Mouse (Mus musculus) lung, embryonic 15.5 days (tissue): ENCODE results near the gene Erc2. TPM values are rescaled to one million over a fixed set of nuclear protein-coding genes. Genes with fewer than 3 reads are reported as not detected.

Source experiments
- ATAC-seq: fragments of 200-750 bp; cut with Nextera tagmentation; 2 replicates; pipeline ENCODE4 v1.8.0; 2017; ENCODE audit warnings: moderate number of reproducible peaks, borderline replicate concordance; ENCODE audit not compliant: low FRiP score, low TSS enrichment; ENCODE audit errors: extremely low read depth
- H3K27ac ChIP-seq: fragments of 300-500 bp; sonication (generic); 2 replicates; pipeline ENCODE4 v1.5.1; 2015; ENCODE audit warnings: moderate library complexity, mild to moderate bottlenecking, inconsistent platforms
- H3K27me3 ChIP-seq: fragments of 300-500 bp; sonication (generic); 2 replicates; pipeline ENCODE4 v1.6.1; 2015; ENCODE audit warnings: inconsistent platforms
- H3K36me3 ChIP-seq: fragments of 300-500 bp; sonication (generic); 2 replicates; pipeline ENCODE4 v1.6.1; 2015; ENCODE audit warnings: inconsistent platforms
- H3K4me1 ChIP-seq: fragments of 300-500 bp; sonication (generic); 2 replicates; pipeline ENCODE4 v1.6.1; 2015; ENCODE audit warnings: inconsistent platforms
- H3K4me2 ChIP-seq: fragments of 300-500 bp; sonication (generic); 2 replicates; pipeline ENCODE4 v1.6.1; 2015; ENCODE audit warnings: inconsistent platforms, mild to moderate bottlenecking, moderate library complexity
- H3K4me3 ChIP-seq: fragments of 300-500 bp; sonication (generic); 2 replicates; pipeline ENCODE4 v1.5.1; 2015; ENCODE audit warnings: mild to moderate bottlenecking, inconsistent platforms
- H3K9ac ChIP-seq: fragments of 300-500 bp; sonication (generic); 2 replicates; pipeline ENCODE4 v1.6.1; 2015; ENCODE audit warnings: inconsistent platforms
- H3K9me3 ChIP-seq: fragments of 300-500 bp; sonication (generic); 2 replicates; pipeline ENCODE4 v1.6.1; 2016; ENCODE audit warnings: inconsistent platforms
- WGBS: fragments of 180-500 bp; shearing (Covaris S2); methylation state at CpG from one replicate; pipeline ENCODE4 v1.1.7; 2015; 5-methylcytosine and 5-hydroxymethylcytosine counted together
- polyA plus RNA-seq: library from polyadenylated mRNA; unstranded; fragments of >200 nt; fragmentation: Nextera tagmentation; extraction: Ambion mirVana; gene quantifications from 2 replicates; pipeline ENCODE4 v1.2.1, GENCODE M21; 2015

Gene Erc2
- polyA plus RNA-seq, 1 experiment from 2014 or later: 2.3 TPM

DNA sequence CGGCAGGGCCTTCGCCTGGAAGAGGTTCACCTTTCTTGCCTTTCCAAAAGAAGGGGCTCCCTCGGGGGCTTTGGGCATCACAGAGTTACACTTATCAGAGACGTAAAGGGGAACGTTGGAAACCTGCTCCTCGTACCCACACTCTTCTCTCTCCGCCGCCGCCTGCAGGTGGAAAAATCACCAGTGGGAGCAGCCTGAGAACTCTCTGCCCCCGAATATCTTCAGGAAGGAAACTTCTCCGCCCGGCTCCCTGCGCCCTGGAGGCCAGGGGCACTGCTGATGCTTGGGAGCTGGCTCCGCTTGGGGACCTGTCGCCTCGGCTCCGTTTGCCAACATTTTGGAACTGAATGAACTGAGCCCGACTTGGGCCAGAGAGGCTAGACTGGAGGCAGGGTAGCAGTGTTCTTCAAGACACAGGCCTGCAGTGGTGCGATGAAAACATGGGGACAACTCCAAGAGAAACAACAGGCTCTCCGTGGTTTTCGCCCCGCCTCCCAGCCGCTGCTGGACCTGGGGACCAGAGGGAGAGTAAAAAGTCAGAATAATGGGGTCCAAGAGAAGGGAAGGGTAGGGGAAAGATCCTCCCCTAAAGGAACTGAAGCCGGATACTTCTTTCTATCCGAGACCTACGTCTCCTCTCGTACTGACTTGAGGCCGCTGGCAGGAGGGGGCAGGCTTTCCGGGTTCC, 888.3 kb downstream of the Erc2 start:
- Histone ChIP-seq H3K4me1 (peaks cover 31% of the 10 kb centered on the region), H3K27me3 (peaks cover 76% of the 10 kb centered on the region), H3K27ac (no peak overlapping the region), H3K4me2 (peak overlapping the region; percentile 82), H3K9ac (peak overlapping the region; percentile 28; the same call in 1 of the 2 replicates), H3K9me3 (no peaks in the 10 kb centered on the region), H3K36me3 (no peaks in the 10 kb centered on the region), H3K4me3 (peak overlapping the region; percentile 69)
- no peak for ATAC-seq
- 5% methylated on average over 29 of the region's 29 CpGs for WGBS

GRCm38 (mm10) chr14:28511029-28511651, 888.9 kb downstream of the Erc2 start:
- no peak overlapping the region for H3K27ac ChIP-seq
- H3K4me2 ChIP-seq: peak overlapping the region; percentile 82
- ATAC-seq: no peak
- no peaks in the 10 kb centered on the region for H3K36me3 ChIP-seq
- H3K27me3 ChIP-seq: peaks cover 74% of the 10 kb centered on the region
- H3K4me3 ChIP-seq: peak overlapping the region; percentile 69
- no peaks in the 10 kb centered on the region for H3K9me3 ChIP-seq
- WGBS: under 1% methylated on average over 40 of the region's 41 CpGs
- peak overlapping the region; percentile 28; the same call in 1 of the 2 replicates for H3K9ac ChIP-seq
- peaks cover 31% of the 10 kb centered on the region for H3K4me1 ChIP-seq

DNA sequence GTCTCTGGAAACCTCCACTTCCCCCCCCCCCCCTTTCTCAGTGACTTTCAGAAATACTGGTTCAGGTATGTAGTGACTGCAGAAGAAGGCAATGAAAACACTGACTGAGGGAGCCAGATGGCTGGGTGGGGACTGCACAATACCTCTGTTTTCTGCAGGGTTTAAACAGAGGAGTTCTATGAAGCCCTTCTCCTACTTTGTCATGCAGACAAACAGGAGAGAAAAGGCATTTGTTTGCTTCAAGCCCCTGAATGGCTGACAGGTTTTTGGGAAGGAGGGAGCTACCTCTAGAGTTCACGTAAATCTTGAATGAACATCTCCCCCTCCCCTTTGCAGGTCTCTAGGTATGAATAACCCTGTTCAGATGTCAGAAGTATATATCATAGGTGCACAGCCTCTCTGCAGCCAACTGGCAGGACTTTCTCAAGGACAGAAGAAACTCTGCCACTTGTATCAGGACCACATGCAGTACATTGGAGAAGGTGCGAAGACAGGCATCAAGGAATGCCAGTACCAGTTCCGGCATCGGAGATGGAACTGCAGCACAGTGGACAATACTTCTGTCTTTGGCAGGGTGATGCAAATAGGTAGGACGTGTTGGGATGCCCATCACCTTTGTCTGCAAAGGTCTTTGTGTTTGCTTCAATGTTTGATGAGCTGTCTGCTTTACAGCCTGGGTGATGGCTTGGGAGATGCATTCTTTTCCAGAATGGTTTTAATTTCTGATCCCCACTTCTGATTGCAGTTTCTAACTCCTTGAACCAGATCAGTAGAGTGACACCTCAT, 890.8 kb downstream of the Erc2 start:
- H3K4me3 ChIP-seq: no peak overlapping the region
- peaks cover 31% of the 10 kb centered on the region for H3K4me1 ChIP-seq
- no peaks in the 10 kb centered on the region for H3K9me3 ChIP-seq
- WGBS: 89% methylated on average over 5 of the region's 5 CpGs
- no peak overlapping the region for H3K27ac ChIP-seq
- no peak for ATAC-seq
- H3K27me3 ChIP-seq: peaks cover 70% of the 10 kb centered on the region
- no peak overlapping the region for H3K9ac ChIP-seq
- H3K36me3 ChIP-seq: no peaks in the 10 kb centered on the region
- no peak overlapping the region for H3K4me2 ChIP-seq

DNA sequence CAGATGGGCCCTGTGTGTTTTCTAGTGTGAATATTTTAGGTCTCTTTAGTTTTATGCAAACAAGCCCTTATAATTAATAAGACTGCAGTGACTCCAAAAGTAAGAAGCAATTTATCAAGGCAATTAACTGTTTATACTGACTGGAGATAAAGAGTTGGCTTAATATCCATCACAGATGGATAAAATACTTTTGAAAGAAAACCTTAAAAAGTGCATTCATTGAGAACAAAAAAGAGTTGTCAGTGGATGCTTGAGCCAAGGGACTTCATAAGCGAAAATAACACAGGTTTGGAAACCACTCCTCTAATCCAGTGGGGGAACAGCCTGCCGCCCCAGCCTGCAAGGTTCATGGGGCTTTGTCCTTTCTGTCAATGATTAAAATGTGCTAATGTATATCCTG, 891.9 kb downstream of the Erc2 start:
- 63% methylated on average over 2 of the region's 2 CpGs for WGBS
- ATAC-seq: no peak
- peaks cover 59% of the 10 kb centered on the region for H3K27me3 ChIP-seq

DNA sequence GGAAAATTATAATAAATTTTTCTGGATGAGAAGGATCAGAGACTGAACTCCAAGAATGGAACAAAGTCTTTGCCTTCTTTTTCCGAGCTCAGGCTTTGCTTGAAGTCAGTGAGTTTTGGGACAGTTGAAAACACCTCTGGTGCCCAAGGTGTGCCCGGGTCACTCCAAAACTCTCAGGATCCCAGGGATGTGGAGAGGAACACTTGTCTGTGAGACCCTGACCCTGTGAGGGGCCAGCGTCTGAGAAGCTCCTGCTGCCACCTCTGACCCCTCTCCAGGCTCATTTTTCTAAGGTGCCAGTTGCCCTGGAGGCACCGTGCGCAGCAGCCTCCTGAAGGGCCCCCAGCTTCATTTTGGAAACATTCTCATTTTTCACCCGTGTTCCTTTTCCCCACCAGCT, 893.1 kb downstream of the Erc2 start:
- Histone ChIP-seq H3K9me3 (no peaks in the 10 kb centered on the region), H3K27ac (no peak overlapping the region), H3K36me3 (no peaks in the 10 kb centered on the region), H3K4me3 (no peak overlapping the region), H3K4me2 (no peak overlapping the region), H3K9ac (no peak overlapping the region), H3K4me1 (peaks cover 13% of the 10 kb centered on the region), H3K27me3 (peaks cover 48% of the 10 kb centered on the region)
- no peak for ATAC-seq
- WGBS: 51% methylated on average over 6 of the region's 6 CpGs

More for the DNA sequence above, 891.9 kb downstream of the Erc2 start:
- H3K4me2 ChIP-seq: no peak overlapping the region
- no peak overlapping the region for H3K9ac ChIP-seq
- H3K9me3 ChIP-seq: no peaks in the 10 kb centered on the region
- H3K36me3 ChIP-seq: no peaks in the 10 kb centered on the region
- H3K4me1 ChIP-seq: peaks cover 25% of the 10 kb centered on the region
- no peak overlapping the region for H3K27ac ChIP-seq
- no peak overlapping the region for H3K4me3 ChIP-seq

GRCm38 (mm10) chr14:28517631-28518560, 895.7 kb downstream of the Erc2 start:
- Histone ChIP-seq H3K27me3 (peaks cover 23% of the 10 kb centered on the region), H3K4me2 (no peak overlapping the region), H3K36me3 (no peaks in the 10 kb centered on the region), H3K4me3 (no peak overlapping the region), H3K27ac (no peak overlapping the region), H3K4me1 (no peaks in the 10 kb centered on the region), H3K9ac (no peak overlapping the region), H3K9me3 (no peaks in the 10 kb centered on the region)
- ATAC-seq: no peak
- 75% methylated on average over 39 of the region's 39 CpGs for WGBS

DNA sequence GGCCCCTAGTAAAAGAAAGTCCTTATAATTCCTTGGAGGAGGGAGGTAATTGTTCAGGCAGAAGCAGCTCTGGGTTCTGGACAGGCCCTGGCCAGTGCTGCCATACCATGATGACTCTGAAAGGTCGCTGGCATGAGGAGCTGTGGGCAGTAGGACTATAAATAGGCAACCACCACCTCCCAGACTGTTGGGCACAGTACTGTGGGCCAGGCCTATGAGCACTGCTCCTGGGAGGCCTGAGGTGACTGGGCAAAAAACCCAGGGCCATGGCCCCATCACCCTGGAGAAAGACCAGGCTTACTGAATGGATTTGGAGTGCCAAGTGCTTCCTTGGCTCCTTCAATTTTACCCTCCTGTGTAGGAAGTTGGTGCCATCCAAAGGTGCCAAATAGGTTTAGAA, 898.9 kb downstream of the Erc2 start:
- H3K36me3 ChIP-seq: 0 out of 2 replicates have a peak, but pooled peaks cover 3% of the 10 kb centered on the region
- no peak overlapping the region for H3K4me3 ChIP-seq
- H3K4me2 ChIP-seq: no peak overlapping the region
- H3K9ac ChIP-seq: no peak overlapping the region
- 76% methylated on average over 1 of the region's 1 CpGs for WGBS
- no peaks in the 10 kb centered on the region for H3K4me1 ChIP-seq
- no peaks in the 10 kb centered on the region; the same call in 1 of the 2 replicates for H3K27me3 ChIP-seq
- no peaks in the 10 kb centered on the region for H3K9me3 ChIP-seq
- no peak for ATAC-seq
- H3K27ac ChIP-seq: no peak overlapping the region

DNA sequence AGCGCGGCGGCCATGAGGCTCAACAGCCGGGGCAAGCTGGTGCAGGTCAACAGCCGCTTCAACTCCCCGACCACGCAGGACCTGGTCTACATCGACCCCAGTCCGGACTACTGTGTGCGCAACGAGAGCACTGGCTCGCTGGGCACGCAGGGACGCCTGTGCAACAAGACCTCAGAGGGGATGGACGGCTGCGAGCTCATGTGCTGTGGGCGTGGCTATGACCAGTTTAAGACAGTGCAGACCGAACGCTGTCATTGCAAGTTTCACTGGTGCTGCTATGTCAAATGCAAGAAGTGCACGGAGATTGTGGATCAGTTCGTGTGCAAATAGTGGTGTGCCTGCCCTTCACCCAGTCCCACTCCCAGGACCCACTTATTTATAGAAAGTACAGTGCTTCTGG, 900.4 kb downstream of the Erc2 start:
- no peaks in the 10 kb centered on the region for H3K4me1 ChIP-seq
- no peak overlapping the region for H3K4me2 ChIP-seq
- H3K9me3 ChIP-seq: no peaks in the 10 kb centered on the region
- no peaks in the 10 kb centered on the region for H3K27me3 ChIP-seq
- no peak overlapping the region for H3K4me3 ChIP-seq
- ATAC-seq: no peak
- no peak overlapping the region for H3K9ac ChIP-seq
- H3K36me3 ChIP-seq: 0 out of 2 replicates have a peak, but pooled peaks cover 3% of the 10 kb centered on the region
- WGBS: 78% methylated on average over 21 of the region's 21 CpGs
- no peak overlapping the region for H3K27ac ChIP-seq

GRCm38 (mm10) chr14:28525566-28525965, 903.3 kb downstream of the Erc2 start:
- Histone ChIP-seq H3K27ac (no peak overlapping the region), H3K36me3 (0 out of 2 replicates have a peak, but pooled peaks cover 3% of the 10 kb centered on the region), H3K4me1 (no peaks in the 10 kb centered on the region), H3K4me3 (no peak overlapping the region), H3K9ac (no peak overlapping the region), H3K4me2 (no peak overlapping the region), H3K9me3 (no peaks in the 10 kb centered on the region), H3K27me3 (no peaks in the 10 kb centered on the region)
- ATAC-seq: no peak
- WGBS: 56% methylated on average over 1 of the region's 1 CpGs
